Mouse (Mus musculus) retina, adult 2 months (tissue): ENCODE results near the gene Foxp1.

Source experiments
- DNase-seq: peaks from one replicate; pipeline ENCODE4 v3.0.0-alpha.2; 2012; ENCODE audit warnings: low read depth, low spot score

The Foxp1 gene

GRCm38 (mm10) chr6:99185797-99186196, 336.7 kb downstream of the Foxp1 start:
- no peak for DNase-seq

- no peak for DNase-seq
Measured at GRCm38 (mm10) chr6:99184051-99184450, 338.5 kb downstream of the Foxp1 start.

GRCm38 (mm10) chr6:99182777-99183176, 339.7 kb downstream of the Foxp1 start:
- DNase-seq, result no peak

GRCm38 (mm10) chr6:99176216-99176615, 346.3 kb downstream of the Foxp1 start:
- no peak for DNase-seq

GRCm38 (mm10) chr6:99175377-99175776, 347.1 kb downstream of the Foxp1 start:
- DNase-seq, result no peak

GRCm38 (mm10) chr6:99173902-99174210, 348.7 kb downstream of the Foxp1 start:
- DNase-seq, result no peak

- DNase-seq, result no peak
Measured at GRCm38 (mm10) chr6:99173066-99173901, 349.2 kb downstream of the Foxp1 start.

- DNase-seq, result no peak
Measured at GRCm38 (mm10) chr6:99172589-99172986, 349.9 kb downstream of the Foxp1 start.

- no peak for DNase-seq
Measured at GRCm38 (mm10) chr6:99171901-99172588, 350.5 kb downstream of the Foxp1 start.

- no peak for DNase-seq
Measured at GRCm38 (mm10) chr6:99171281-99171825, 351.2 kb downstream of the Foxp1 start.

GRCm38 (mm10) chr6:99168727-99169126, 353.8 kb downstream of the Foxp1 start:
- no peak for DNase-seq

GRCm38 (mm10) chr6:99167001-99167400, 355.5 kb downstream of the Foxp1 start:
- DNase-seq, result no peak

- DNase-seq, result no peak
Measured at GRCm38 (mm10) chr6:99166169-99166568, 356.4 kb downstream of the Foxp1 start.

- no peak for DNase-seq
Measured at GRCm38 (mm10) chr6:99164760-99165159, 357.8 kb downstream of the Foxp1 start.

- DNase-seq, result no peak
Measured at GRCm38 (mm10) chr6:99162716-99163115, 359.8 kb downstream of the Foxp1 start.

GRCm38 (mm10) chr6:99160348-99160693, 362.2 kb downstream of the Foxp1 start:
- no peak for DNase-seq

- DNase-seq, result no peak
Measured at GRCm38 (mm10) chr6:99159452-99160347, 362.8 kb downstream of the Foxp1 start.

GRCm38 (mm10) chr6:99153682-99154081, 368.8 kb downstream of the Foxp1 start:
- no peak for DNase-seq

GRCm38 (mm10) chr6:99146400-99146905, 376.1 kb downstream of the Foxp1 start:
- DNase-seq, result no peak

GRCm38 (mm10) chr6:99145033-99145432, 377.5 kb downstream of the Foxp1 start:
- no peak for DNase-seq

- no peak for DNase-seq
Measured at GRCm38 (mm10) chr6:99143756-99144036, 378.8 kb downstream of the Foxp1 start.
